Mouse (Mus musculus) lung, embryonic 14.5 days (tissue): ENCODE results near the gene Usp5. TPM values are rescaled to one million over a fixed set of nuclear protein-coding genes. Genes with fewer than 3 reads are reported as not detected.

Experiments used
- ATAC-seq: fragments of 200-750 bp; cut with Nextera tagmentation; 2 replicates; pipeline ENCODE4 v1.8.0; 2017; ENCODE audit warnings: mild to moderate bottlenecking, moderate TSS enrichment, moderate library complexity; ENCODE audit not compliant: insufficient read depth
- DNase-seq: peaks from one replicate; pipeline ENCODE4 v3.0.0-alpha.2; 2015
- H3K27ac ChIP-seq: fragments of 300-500 bp; sonication (generic); 2 replicates; pipeline ENCODE4 v1.5.1; 2014; ENCODE audit warnings: low read depth, mild to moderate bottlenecking, moderate library complexity
- H3K27me3 ChIP-seq: fragments of 300-500 bp; sonication (generic); 2 replicates; pipeline ENCODE4 v1.6.1; 2014; ENCODE audit warnings: low read length, control low read depth; ENCODE audit not compliant: insufficient read depth
- H3K36me3 ChIP-seq: fragments of 300-500 bp; sonication (generic); 2 replicates; pipeline ENCODE4 v1.6.1; 2014; ENCODE audit warnings: control low read depth; ENCODE audit not compliant: insufficient read depth
- H3K4me1 ChIP-seq: fragments of 300-500 bp; sonication (generic); 2 replicates; pipeline ENCODE4 v1.6.1; 2014; ENCODE audit warnings: antibody characterized with exemption, control low read depth; ENCODE audit not compliant: insufficient read depth
- H3K4me2 ChIP-seq: fragments of 300-500 bp; sonication (generic); 2 replicates; pipeline ENCODE4 v1.6.1; 2014; ENCODE audit warnings: mild to moderate bottlenecking
- H3K4me3 ChIP-seq: fragments of 300-500 bp; sonication (generic); 2 replicates; pipeline ENCODE4 v1.5.1; 2014; ENCODE audit warnings: low read depth, low read length
- H3K9ac ChIP-seq: fragments of 300-500 bp; sonication (generic); 2 replicates; pipeline ENCODE4 v1.6.1; 2014
- H3K9me3 ChIP-seq: fragments of 300-500 bp; sonication (generic); 2 replicates; pipeline ENCODE4 v1.6.1; 2016; ENCODE audit warnings: low read depth, low read length, control low read depth
- CTCF ChIP-seq: IDR thresholded peaks from 2 replicates; pipeline ENCODE4 v1.5.1; 2016; ENCODE audit warnings: antibody characterized with exemption, low read depth
- WGBS: fragments of 180-500 bp; shearing (Covaris S2); extraction: QIAGEN DNeasy Blood & Tissue Kit; methylation state at CpG from one replicate; pipeline ENCODE4 v1.1.7; 2014; 5-methylcytosine and 5-hydroxymethylcytosine counted together
- polyA plus RNA-seq: library from polyadenylated mRNA; unstranded; fragments of >200 nt; fragmentation: Nextera tagmentation; extraction: Ambion mirVana; gene quantifications from 2 replicates; pipeline ENCODE4 v1.2.1, GENCODE M21; 2014

Gene Usp5
- polyA plus RNA-seq, 1 experiment from 2014 or later, result 143 TPM

DNA sequence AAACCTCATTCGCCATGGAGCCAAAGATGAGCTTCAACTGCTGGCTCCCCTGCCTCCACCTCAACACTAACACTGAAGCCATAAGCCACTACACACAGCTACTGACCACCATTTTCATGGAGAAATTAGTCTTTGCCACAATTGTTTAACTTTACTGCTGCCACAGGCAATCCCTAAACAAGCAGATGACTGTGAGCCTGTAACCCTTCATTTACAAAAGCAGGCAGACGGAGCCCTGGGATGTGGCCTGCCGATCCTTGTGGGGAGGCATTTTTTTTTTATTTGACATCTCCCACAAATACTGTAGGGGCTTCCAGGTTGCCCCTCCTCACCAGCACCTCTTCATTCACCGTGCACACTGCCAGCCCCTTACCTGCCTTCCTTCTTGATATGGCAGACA is 12.7 kb downstream of the Usp5 start:
- no peak for TF ChIP-seq CTCF
- no peak overlapping the region for H3K27ac ChIP-seq
- H3K4me1 ChIP-seq, result peaks cover 15% of the 10 kb centered on the region
- no peak overlapping the region for H3K4me3 ChIP-seq
- no peaks in the 10 kb centered on the region for H3K9me3 ChIP-seq
- H3K27me3 ChIP-seq, result no peaks in the 10 kb centered on the region
- 80% methylated on average over 4 of the region's 4 CpGs for WGBS
- no peak for ATAC-seq
- H3K36me3 ChIP-seq, result peaks cover 75% of the 10 kb centered on the region
- H3K9ac ChIP-seq, result no peak overlapping the region
- H3K4me2 ChIP-seq, result no peak overlapping the region
- DNase-seq, result no peak

DNA sequence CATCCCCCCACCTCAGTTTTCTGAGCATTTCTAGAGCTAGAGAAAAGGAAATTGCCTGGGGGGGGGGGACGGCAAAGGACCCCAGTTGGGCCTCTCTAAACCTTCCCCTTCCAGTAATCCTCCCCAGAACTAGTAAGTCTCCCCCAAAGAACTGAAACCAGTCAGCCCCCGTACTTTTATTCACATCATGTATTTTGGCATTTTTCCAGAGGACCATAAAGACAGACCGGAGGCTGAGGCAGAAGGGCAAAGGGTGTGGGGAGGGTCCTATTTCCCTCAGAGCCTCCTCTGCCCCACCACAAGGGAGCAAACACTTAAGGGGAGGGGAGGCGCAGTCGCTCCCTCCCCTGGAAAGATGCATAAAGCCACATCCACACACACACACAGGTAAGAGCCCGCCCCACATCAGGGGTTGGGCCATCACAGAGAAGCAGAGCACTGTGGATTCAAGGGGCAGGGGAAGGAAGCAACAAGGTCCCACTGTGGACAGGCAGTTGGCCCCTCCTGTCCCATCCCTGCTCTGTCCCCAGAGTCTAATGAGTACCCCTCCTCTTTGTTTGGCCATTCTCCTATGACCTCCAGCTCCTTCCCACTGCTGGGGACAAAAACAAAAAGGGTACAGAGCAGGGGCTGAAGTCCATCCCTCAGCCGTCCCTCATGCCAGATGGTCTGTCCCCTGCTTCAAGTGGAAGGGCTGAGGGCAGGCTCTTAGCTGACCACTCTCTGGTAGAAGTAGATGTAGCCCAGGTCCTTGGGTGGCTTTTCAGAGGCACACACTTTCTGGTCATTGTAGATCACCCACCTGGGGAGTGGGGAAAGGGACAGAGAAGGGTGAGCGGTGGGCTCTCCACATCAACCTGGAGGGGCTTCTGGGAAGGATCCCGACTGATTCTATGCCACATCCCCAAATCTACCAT is 14.2 kb downstream of the Usp5 start:
- Histone ChIP-seq H3K4me1 (peaks cover 15% of the 10 kb centered on the region), H3K27ac (no peak overlapping the region), H3K4me3 (no peak overlapping the region), H3K9me3 (no peaks in the 10 kb centered on the region), H3K36me3 (peaks cover 74% of the 10 kb centered on the region), H3K4me2 (peak overlapping the region; percentile 64; the same call in 1 of the 2 replicates), H3K9ac (no peak overlapping the region), H3K27me3 (no peaks in the 10 kb centered on the region)
- 57% methylated on average over 9 of the region's 9 CpGs for WGBS
- TF ChIP-seq CTCF, result no peak
- ATAC-seq (no peak), DNase-seq (peak; percentile 55)

DNA sequence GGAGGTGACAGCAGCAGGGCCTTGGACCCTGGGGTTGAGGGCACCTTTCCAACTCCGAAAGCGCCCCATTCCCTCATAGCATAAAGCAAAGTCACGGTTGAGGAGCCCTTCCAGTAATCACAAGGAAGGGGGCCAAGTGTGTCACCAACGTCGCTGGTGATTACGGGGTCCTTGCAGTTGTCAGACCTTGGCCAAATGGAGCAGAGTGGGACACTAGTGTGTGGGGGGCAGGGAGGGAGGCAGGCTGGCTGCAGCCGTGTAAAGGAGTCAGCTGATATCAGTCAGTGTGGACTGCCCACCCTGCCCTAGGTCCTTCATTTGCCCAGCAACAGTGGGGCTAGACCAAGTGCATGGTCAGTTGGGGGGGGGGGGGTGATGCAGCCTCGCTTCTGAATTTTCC is 14.8 kb downstream of the Usp5 start:
- ATAC-seq (peak; percentile 42), DNase-seq (no peak)
- Histone ChIP-seq H3K36me3 (peaks cover 72% of the 10 kb centered on the region), H3K27ac (peak overlapping the region; percentile 26), H3K27me3 (no peaks in the 10 kb centered on the region), H3K4me2 (peak overlapping the region; percentile 64), H3K4me1 (peaks cover 18% of the 10 kb centered on the region), H3K9ac (peak overlapping the region; percentile 85; the same call in 1 of the 2 replicates), H3K9me3 (no peaks in the 10 kb centered on the region), H3K4me3 (peak overlapping the region; percentile 76)
- WGBS, result 28% methylated on average over 8 of the region's 8 CpGs
- TF ChIP-seq CTCF, result no peak

DNA sequence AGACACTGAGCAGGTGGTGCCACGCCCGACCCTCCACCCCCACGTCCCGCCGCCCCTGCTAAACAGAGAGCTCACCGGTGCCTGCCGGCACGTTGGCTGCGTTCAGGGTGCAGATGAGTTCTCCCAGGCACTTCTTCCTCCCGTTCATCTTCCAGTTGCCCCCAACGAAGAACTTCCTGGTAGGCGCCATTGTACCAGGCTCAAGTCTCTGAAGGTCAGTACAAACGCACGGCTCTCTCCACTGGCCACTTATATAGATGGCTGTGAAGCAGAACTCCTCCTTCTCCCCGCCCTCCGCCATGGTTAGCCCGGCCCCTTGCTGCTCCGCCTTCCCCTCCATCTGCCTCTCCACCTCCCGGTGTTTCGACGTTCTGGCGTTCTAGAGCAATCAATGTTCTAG is 15.4 kb downstream of the Usp5 start, which contains the start of gene Tpi1:
Gene Tpi1 (minus strand): TSS at position 364 of the 400 bp plus-strand sequence.
- WGBS, result 0% methylated on average over 22 of the region's 22 CpGs
- Histone ChIP-seq H3K9ac (peak within 1 kb of the TSS; percentile 85), H3K27ac (peak within 1 kb of the TSS; percentile 96), H3K4me2 (peak within 1 kb of the TSS; percentile 64), H3K4me1 (peaks cover 18% of the 10 kb centered on the region), H3K9me3 (no peaks in the 10 kb centered on the region), H3K36me3 (peaks cover 67% of the 10 kb centered on the region), H3K27me3 (no peaks in the 10 kb centered on the region), H3K4me3 (peak within 1 kb of the TSS; percentile 76)
- no peak for TF ChIP-seq CTCF
- peak; percentile 89 for ATAC-seq
- peak; percentile 95 for DNase-seq

DNA sequence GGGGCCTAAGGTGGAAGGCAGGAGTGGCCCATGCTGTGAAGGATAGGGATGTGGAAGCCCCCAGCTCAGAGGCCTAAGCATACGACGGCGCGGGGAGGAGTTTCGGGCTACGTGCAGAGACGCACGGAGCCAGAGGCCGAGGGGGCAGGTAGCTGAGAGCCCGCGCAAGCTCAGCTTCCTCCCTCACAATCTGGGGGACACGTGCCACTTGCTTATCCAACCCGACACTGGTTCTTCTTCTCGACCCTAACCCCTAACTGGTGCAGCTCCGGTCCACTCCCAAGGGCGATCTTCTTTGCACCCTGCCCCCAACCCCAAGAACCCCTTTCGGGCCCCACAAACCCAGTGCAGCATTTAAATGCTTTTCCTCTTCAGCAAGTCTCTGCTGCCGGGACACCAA is 15.8 kb downstream of the Usp5 start:
- H3K27ac ChIP-seq, result peak overlapping the region; percentile 96
- WGBS, result under 1% methylated on average over 18 of the region's 18 CpGs
- peaks cover 63% of the 10 kb centered on the region for H3K36me3 ChIP-seq

DNA sequence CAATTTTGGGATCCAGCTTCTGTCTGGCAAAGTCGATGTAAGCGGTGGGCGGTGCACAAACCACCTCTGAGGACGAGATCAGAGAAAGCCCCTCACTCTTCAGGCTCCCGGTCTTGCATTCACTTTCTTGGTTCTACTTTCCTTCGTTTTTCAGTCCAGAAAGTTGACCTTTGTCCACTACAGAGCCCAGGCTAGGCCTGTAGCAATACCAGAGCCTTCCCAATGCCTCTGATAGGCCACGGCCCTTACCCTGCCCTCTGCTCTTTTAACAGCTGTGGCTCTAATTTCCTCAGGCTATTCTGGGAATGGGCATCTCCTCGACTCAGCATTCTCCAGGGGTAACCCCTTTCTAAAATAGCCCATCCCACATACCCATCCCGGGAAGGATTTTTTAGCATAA is 16.4 kb downstream of the Usp5 start:
- no peak for ATAC-seq
- Histone ChIP-seq H3K4me2 (peak overlapping the region; percentile 64), H3K9me3 (no peaks in the 10 kb centered on the region), H3K4me3 (peak overlapping the region; percentile 76), H3K4me1 (peaks cover 18% of the 10 kb centered on the region), H3K27me3 (no peaks in the 10 kb centered on the region), H3K36me3 (peaks cover 56% of the 10 kb centered on the region), H3K9ac (peak overlapping the region; percentile 85), H3K27ac (peak overlapping the region; percentile 96)
- WGBS, result 10% methylated on average over 9 of the region's 9 CpGs
- peak; percentile 20 for DNase-seq
- TF ChIP-seq CTCF, result no peak

More for the DNA sequence above, 15.8 kb downstream of the Usp5 start:
- DNase-seq (peak; percentile 89), ATAC-seq (peak; percentile 53)
- Histone ChIP-seq H3K9me3 (no peaks in the 10 kb centered on the region), H3K4me2 (peak overlapping the region; percentile 64), H3K27me3 (no peaks in the 10 kb centered on the region), H3K4me1 (peaks cover 18% of the 10 kb centered on the region), H3K9ac (peak overlapping the region; percentile 85), H3K4me3 (peak overlapping the region; percentile 76)
- TF ChIP-seq CTCF, result no peak
